Mouse (Mus musculus) MEL-GATA-1-ER (cell line): ENCODE data around the gene Dusp5.
A peak's percentile ranks its signal among the peaks of the same experiment; 100 is the strongest.
"Not testable (repeated sequence)": the region's sequence is repeated elsewhere in the genome, so short reads cannot be mapped to it uniquely, and the experiment has no call there.

Experiments
- DNase-seq: peaks from one replicate; pipeline ENCODE4 v3.0.0-alpha.2; 2012; ENCODE audit warnings: low read depth; ENCODE audit errors: extremely low read depth

Dusp5 gene

DNA sequence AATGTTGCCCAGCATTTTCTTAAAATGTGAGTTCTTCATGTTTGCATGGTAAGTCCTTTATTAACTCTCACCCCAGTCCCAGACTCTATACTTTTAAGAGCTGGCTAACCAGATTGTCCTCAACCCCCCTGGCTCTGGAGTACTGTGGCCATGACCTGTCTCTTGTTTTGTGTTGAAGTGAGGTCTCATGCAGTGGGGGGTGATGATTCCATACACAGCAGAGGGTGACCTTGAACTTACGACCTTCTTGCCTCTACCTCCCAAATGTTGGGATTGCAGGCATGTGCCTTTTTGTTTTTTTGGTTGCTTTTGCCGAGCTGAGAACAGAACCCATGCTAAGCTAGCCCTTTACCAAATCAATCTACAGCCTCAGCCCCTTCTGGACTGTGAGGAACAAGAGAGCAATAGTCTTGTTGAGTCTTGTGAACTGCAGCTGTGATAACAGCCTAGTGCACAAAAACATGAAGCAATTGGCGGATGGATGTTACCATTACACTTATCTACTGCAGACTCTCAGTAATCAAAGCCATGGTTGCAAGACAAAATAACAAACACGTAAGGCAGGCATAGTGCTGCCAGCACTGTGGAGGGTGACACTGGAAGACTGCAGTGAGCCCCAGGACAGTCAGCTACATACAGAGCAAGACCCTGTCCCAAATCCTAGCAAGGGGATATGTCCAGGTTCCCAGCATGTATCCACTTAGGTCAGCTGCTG is 46.5 kb downstream of the Dusp5 start:
- DNase-seq: no peak

DNA sequence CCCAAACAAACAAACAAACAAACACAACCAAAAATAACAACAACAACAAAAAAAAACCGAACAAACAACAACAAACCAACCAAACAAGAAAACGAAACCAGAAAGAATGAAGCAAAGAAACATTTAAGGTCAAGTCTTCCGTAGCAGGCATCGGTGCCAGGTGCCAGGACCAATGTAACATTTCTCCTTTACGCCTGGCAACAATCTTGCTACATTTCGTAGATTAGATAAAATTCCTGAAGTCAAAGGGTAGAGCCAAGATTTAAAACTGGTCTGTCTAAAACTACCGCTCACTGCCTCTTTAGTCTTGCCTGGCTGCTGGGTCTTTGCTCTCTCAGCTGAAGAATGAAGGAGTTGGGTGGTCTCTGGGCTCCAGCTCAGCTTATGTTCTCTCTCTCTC is 47.2 kb downstream of the Dusp5 start:
- no peak for DNase-seq

DNA sequence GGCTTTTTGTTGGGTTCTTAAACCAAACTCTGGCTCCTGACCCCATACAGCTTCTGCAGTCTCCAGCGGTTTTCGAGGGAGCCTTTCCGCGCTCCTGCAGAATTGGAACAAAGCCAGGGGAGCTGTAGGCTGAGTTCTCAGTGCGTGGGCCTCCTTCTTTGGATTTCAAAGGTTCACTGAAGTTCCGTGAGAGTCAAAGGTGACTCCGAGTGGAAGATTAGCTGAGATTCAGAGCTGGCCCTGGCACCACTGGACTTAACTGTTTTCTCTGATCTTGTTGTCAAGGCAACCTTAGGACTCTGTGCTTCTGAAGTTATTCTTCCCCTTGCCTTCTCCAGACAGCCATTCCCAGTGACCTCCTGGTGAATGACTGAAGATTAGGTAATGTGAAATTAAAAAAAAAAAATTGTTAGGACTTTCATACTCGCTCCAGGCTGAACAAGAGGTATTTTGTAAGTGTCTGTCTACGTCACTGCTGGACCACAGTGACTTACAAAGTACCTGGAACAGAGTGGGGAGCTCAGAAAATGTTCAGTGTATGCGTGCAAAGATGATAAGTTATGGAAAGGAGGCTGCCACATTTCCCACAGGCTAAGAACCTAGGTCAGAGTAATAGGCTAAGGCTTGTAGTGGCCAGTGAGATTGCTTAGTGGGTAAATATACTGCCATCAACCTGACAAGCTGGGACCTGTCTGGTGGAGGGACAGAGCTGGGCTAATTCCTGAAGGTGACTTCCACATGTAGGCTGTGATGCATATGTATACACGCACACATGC is 48.3 kb downstream of the Dusp5 start:
- DNase-seq: no peak

DNA sequence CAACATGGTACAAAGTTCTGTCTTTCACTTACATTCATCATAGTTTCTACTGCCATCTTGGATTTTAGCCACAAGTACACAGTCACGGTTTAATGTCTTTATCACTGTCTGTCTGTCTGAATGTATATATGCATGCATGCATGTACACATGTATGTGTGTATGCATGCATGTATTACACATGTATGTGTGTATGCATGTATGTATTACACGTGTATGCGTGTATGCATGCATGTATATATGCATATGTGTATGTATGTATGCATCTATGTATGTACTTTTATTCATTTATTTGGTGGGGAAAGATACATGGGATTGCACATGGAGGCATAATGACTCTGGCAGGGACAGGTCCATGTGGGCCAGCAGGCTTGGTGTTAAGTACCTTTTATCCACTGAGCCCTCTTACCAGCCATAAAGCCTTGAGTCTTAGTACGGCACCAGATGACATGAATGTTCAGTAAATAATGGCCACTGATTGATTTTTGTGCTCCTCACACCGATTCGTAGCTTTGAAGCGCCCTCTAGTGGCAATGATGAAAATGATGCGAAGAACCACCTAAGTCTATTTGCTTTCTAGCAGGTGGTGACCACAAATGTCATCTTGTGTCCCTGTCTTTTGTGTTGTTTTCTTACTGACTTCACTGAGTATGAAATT is 49.8 kb downstream of the Dusp5 start:
- peak; percentile 62 for DNase-seq

DNA sequence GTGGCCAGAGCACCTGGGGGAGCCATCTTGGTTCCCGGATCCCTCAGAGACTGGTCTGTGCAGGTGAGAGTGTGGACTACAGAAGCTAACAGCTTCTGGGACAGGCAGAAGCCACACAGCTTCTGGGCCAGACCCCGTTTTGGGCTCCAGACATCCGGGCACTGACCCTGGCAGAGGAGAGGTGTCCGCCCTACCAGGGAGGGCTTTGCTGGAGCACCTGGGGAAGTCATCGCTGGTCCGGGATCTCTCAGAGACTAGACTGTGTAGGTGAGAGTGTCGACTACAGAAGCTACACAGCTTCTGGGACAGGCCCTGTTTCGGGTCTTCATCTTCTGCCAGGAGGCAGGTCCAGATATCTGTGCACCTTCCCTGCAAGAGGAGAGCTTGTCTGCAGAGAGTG is 51.4 kb downstream of the Dusp5 start:
- not testable (repeated sequence) for DNase-seq

DNA sequence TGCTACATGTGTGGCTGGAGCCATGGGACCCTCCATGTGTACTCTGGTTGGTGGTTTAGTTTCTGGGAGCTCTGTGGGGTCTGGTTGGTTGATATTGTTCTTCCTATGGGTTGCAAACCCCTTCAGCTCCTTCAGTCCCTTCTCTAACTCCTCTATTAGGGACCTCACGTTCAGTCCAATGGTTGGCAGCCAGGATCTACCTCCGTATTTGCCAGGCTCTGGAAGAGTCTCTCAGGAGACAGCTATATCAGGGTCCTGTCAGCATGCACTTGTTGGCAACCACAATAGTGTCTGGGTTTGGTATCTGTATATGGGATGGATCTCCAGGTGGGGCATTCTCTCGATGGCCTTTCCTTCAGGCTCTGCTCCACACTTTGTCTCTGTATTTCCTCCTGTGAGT is 58.8 kb downstream of the Dusp5 start:
- not testable (repeated sequence) for DNase-seq

DNA sequence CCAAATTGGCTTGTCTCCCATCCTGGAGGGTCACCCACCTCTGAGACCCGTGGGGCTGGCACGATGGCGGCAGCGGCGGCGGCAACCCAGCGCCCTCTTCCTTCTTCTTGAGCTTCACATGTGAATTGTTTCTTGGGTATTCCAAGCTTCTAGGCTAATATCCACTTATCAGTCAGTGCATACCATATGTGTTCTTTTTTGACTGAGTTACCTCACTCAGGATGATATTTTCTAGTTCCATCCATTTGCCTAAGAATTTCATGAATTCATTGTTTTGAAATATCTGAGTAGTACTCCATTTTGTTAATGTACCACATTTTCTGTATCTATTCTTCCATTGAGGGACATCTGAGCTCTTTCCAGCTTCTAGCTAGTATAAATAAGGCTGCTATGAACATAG is 60.1 kb downstream of the Dusp5 start, which contains the start of gene Nutf2-ps1:
Gene Nutf2-ps1 (minus strand): TSS at position 101 of the 400 bp plus-strand sequence.
- DNase-seq: not testable (repeated sequence)
